Mouse (Mus musculus) adrenal gland, postnatal 10 days (tissue): ENCODE results near the gene Opa1. TPM values are rescaled to one million over a fixed set of nuclear protein-coding genes. Genes with fewer than 3 reads are reported as not detected.
A peak's percentile ranks its signal among the peaks of the same experiment; 100 is the strongest.

ENCODE experiments used
- DNase-seq: peaks from one replicate; pipeline ENCODE4 v3.0.0; 2021; ENCODE audit warnings: mixed read lengths
- long read RNA-seq, 2 experiments: library from polyadenylated mRNA; stranded (forward); transcript quantifications; one replicate each; pipeline ENCODE4 v2.0.0; 2021
- total RNA-seq, 2 experiments: library from RNA; stranded (reverse); gene quantifications; 2 replicates each; pipeline ENCODE4 v1.2.3; 2021

Gene Opa1
- total RNA-seq, result 100 to 1,000 TPM in 1 of 2 experiments, 10 to 100 TPM in 1; 99.7 to 113 TPM
- long read RNA-seq, experiment 1, full-length matches to known transcripts, result 45 of 108 reads
- long read RNA-seq, experiment 1, partial matches to known transcripts, result 21 of 108 reads
- long read RNA-seq, experiment 1, other reads (novel, unspliced or antisense), result 42 of 108 reads
- long read RNA-seq, experiment 2, full-length matches to known transcripts, result 56 of 116 reads
- long read RNA-seq, experiment 2, partial matches to known transcripts, result 6 of 116 reads
- long read RNA-seq, experiment 2, other reads (novel, unspliced or antisense), result 54 of 116 reads

- peak; percentile 98 for DNase-seq
Observed at GRCm38 (mm10) chr16:29579167-29579786, at the start of gene Opa1. Gene Opa1 (plus strand): TSS chr16:29579334.

- DNase-seq, result peak; percentile 14
Observed at GRCm38 (mm10) chr16:29533641-29534040, 45.5 kb upstream of the Opa1 start.

GRCm38 (mm10) chr16:29535866-29536265 is 43.3 kb upstream of the Opa1 start:
- no peak for DNase-seq

- no peak for DNase-seq
Observed at GRCm38 (mm10) chr16:29536411-29537204, 42.5 kb upstream of the Opa1 start.

GRCm38 (mm10) chr16:29539906-29540305 is 39.2 kb upstream of the Opa1 start:
- no peak for DNase-seq

GRCm38 (mm10) chr16:29541261-29541683 is 37.9 kb upstream of the Opa1 start:
- no peak for DNase-seq

GRCm38 (mm10) chr16:29544829-29545228 is 34.3 kb upstream of the Opa1 start, which contains the start of gene Atp13a4:
Gene Atp13a4 (minus strand): TSS chr16:29544864.
- DNase-seq, result peak; percentile 30

- no peak for DNase-seq
Observed at GRCm38 (mm10) chr16:29559667-29560066, 19.5 kb upstream of the Opa1 start.

- DNase-seq, result peak; percentile 13
Observed at GRCm38 (mm10) chr16:29560454-29560853, 18.7 kb upstream of the Opa1 start.

- DNase-seq, result peak; percentile 64
Observed at GRCm38 (mm10) chr16:29560869-29561268, 18.3 kb upstream of the Opa1 start.

GRCm38 (mm10) chr16:29574013-29574412 is 5.1 kb upstream of the Opa1 start:
- DNase-seq, result no peak

GRCm38 (mm10) chr16:29575620-29576019 is 3.5 kb upstream of the Opa1 start:
- DNase-seq, result peak; percentile 9

- DNase-seq, result no peak
Observed at GRCm38 (mm10) chr16:29579787-29580176, 648 bp downstream of the Opa1 start.

- DNase-seq, result peak; percentile 10
Observed at GRCm38 (mm10) chr16:29592171-29592570, 13.0 kb downstream of the Opa1 start.

GRCm38 (mm10) chr16:29597122-29597521 is 18.0 kb downstream of the Opa1 start:
- DNase-seq, result no peak

- DNase-seq, result no peak
Observed at GRCm38 (mm10) chr16:29605546-29605945, 26.4 kb downstream of the Opa1 start.

- no peak for DNase-seq
Observed at GRCm38 (mm10) chr16:29607131-29607530, 28.0 kb downstream of the Opa1 start.

GRCm38 (mm10) chr16:29614762-29615161 is 35.6 kb downstream of the Opa1 start:
- no peak for DNase-seq

GRCm38 (mm10) chr16:29629053-29629452 is 49.9 kb downstream of the Opa1 start:
- no peak for DNase-seq

- DNase-seq, result no peak
Observed at GRCm38 (mm10) chr16:29635780-29636179, 56.6 kb downstream of the Opa1 start.

GRCm38 (mm10) chr16:29642376-29642775 is 63.2 kb downstream of the Opa1 start:
- DNase-seq, result no peak

- no peak for DNase-seq
Observed at GRCm38 (mm10) chr16:29644871-29645270, 65.7 kb downstream of the Opa1 start.

GRCm38 (mm10) chr16:29646202-29646601 is 67.1 kb downstream of the Opa1 start:
- no peak for DNase-seq
